Mouse (Mus musculus) embryo, embryonic 11 days (tissue): ENCODE data around the gene Os9.
A peak's percentile ranks its signal among the peaks of the same experiment; 100 is the strongest.

Experiments
- DNase-seq: peaks from one replicate; pipeline ENCODE4 v3.0.0-alpha.2; 2015

Gene Os9

GRCm38 (mm10) chr10:127114408-127114807, 6.5 kb downstream of the Os9 start:
- DNase-seq = no peak

GRCm38 (mm10) chr10:127111001-127111887, 9.7 kb downstream of the Os9 start:
- DNase-seq = no peak

GRCm38 (mm10) chr10:127108262-127108583, 12.7 kb downstream of the Os9 start:
- DNase-seq = no peak

GRCm38 (mm10) chr10:127107563-127108261, 13.2 kb downstream of the Os9 start:
- DNase-seq = no peak

GRCm38 (mm10) chr10:127103631-127104030, 17.3 kb downstream of the Os9 start:
- no peak for DNase-seq

GRCm38 (mm10) chr10:127101151-127101550, 19.8 kb downstream of the Os9 start:
- no peak for DNase-seq

GRCm38 (mm10) chr10:127100414-127100813, 20.5 kb downstream of the Os9 start:
- no peak for DNase-seq

- DNase-seq = no peak
Measured at GRCm38 (mm10) chr10:127099868-127100267, 21.1 kb downstream of the Os9 start.

GRCm38 (mm10) chr10:127099191-127099590, 21.7 kb downstream of the Os9 start:
- DNase-seq = no peak

- DNase-seq = no peak
Measured at GRCm38 (mm10) chr10:127098514-127098913, 22.4 kb downstream of the Os9 start.

- no peak for DNase-seq
Measured at GRCm38 (mm10) chr10:127094382-127094802, 26.5 kb downstream of the Os9 start.

GRCm38 (mm10) chr10:127092742-127093141, 28.2 kb downstream of the Os9 start:
- DNase-seq = no peak

GRCm38 (mm10) chr10:127091507-127092396, 29.2 kb downstream of the Os9 start:
- no peak for DNase-seq

GRCm38 (mm10) chr10:127090560-127091411, 30.1 kb downstream of the Os9 start:
- peak; percentile 60 for DNase-seq

- no peak for DNase-seq
Measured at GRCm38 (mm10) chr10:127085633-127086032, 35.3 kb downstream of the Os9 start.

- DNase-seq = no peak
Measured at GRCm38 (mm10) chr10:127085052-127085451, 35.9 kb downstream of the Os9 start.

- no peak for DNase-seq
Measured at GRCm38 (mm10) chr10:127083915-127084306, 37.0 kb downstream of the Os9 start.

GRCm38 (mm10) chr10:127083292-127083914, 37.5 kb downstream of the Os9 start:
- DNase-seq = no peak

- peak; percentile 64 for DNase-seq
Measured at GRCm38 (mm10) chr10:127081996-127082620, 38.8 kb downstream of the Os9 start.

GRCm38 (mm10) chr10:127080901-127081780, 39.8 kb downstream of the Os9 start:
- DNase-seq = no peak
